Comparison of ENCODE assay signal across 12 mouse cellular contexts in genomic region chr5:7655280-7655679, GRCm38 (mm10).
DNase-seq lines count a peak whose midpoint lies in the region; ATAC-seq and TF ChIP-seq lines count a peak whose summit lies in the region.
"Had no signal": no experiment of that assay in that cellular context is flagged by ENCODE, and none has a peak within 500 bp of the region (broad histone marks: within the 10 kb centered on the region; RNA-seq: fewer than 3 reads in every experiment).

No protein-coding gene starts in this region.

- H3K27me3 ChIP-seq in embryonic facial prominence, embryonic 14.5 days (replicated peaks; ENCODE audit: control insufficient read depth, insufficient read depth, low read length) = no peaks in the 10 kb centered on the region
- no peaks in the 10 kb centered on the region for H3K27me3 ChIP-seq in embryonic facial prominence, embryonic 10.5 days (replicated peaks; ENCODE audit: low read depth, poor library complexity, severe bottlenecking)
- no peaks in the 10 kb centered on the region for H3K27me3 ChIP-seq in lung, embryonic 14.5 days (ENCODE audit: insufficient read depth, low read length)
- H3K27me3 ChIP-seq: neural tube, embryonic 13.5 days had no signal

- H3K4me3 ChIP-seq in embryonic facial prominence, embryonic 14.5 days (ENCODE audit: low read depth, low read length) = no peak overlapping the region
- H3K4me3 ChIP-seq in embryonic facial prominence, embryonic 10.5 days = no peak overlapping the region
- no peak overlapping the region for H3K4me3 ChIP-seq in lung, embryonic 14.5 days (ENCODE audit: low read depth, low read length)
- H3K4me3 ChIP-seq: neural tube, embryonic 13.5 days had no signal

- DNase-seq in embryonic facial prominence, embryonic 14.5 days (ENCODE audit: low spot score) = peak; percentile 86
- no peak for DNase-seq in embryonic facial prominence, embryonic 10.5 days (ENCODE audit: low spot score)
- peak; percentile 59 for DNase-seq in lung, embryonic 14.5 days
- no peak for DNase-seq in lung, adult 18-20 months
- DNase-seq in cerebellum, postnatal 10 days = peak; percentile 91 to 94
- peak; percentile 13 to 35 for DNase-seq in left cerebral cortex, postnatal 14 days (ENCODE audit: low spot score in 2 of 2)
- DNase-seq in lung, postnatal 4 days = no peak
- DNase-seq in gastrocnemius, postnatal 25 days = no peak
- DNase-seq: kidney, adult 2 months; liver, postnatal 0 days; thymus, adult 2 months had no signal

- intact Hi-C loops in left cerebral cortex, postnatal 14 days (cut with DNase I) = no loop called here

- TF ChIP-seq CTCF in lung, embryonic 14.5 days (IDR thresholded peaks at IDR 0.05; ENCODE audit: low read depth) = no peak

- no peaks in the 10 kb centered on the region for H3K9me3 ChIP-seq in embryonic facial prominence, embryonic 14.5 days (ENCODE audit: control insufficient read depth, low read length)
- no peaks in the 10 kb centered on the region for H3K9me3 ChIP-seq in embryonic facial prominence, embryonic 10.5 days
- H3K9me3 ChIP-seq in lung, embryonic 14.5 days (ENCODE audit: low read depth, low read length) = no peaks in the 10 kb centered on the region
- H3K9me3 ChIP-seq: neural tube, embryonic 13.5 days had no signal

- H3K36me3 ChIP-seq in embryonic facial prominence, embryonic 14.5 days (ENCODE audit: control insufficient read depth, insufficient read depth, low read length) = no peaks in the 10 kb centered on the region
- no peaks in the 10 kb centered on the region for H3K36me3 ChIP-seq in embryonic facial prominence, embryonic 10.5 days (replicated peaks)
- H3K36me3 ChIP-seq in lung, embryonic 14.5 days (ENCODE audit: insufficient read depth) = no peaks in the 10 kb centered on the region
- H3K36me3 ChIP-seq: neural tube, embryonic 13.5 days had no signal

- no peak overlapping the region for H3K4me2 ChIP-seq in embryonic facial prominence, embryonic 14.5 days (ENCODE audit: low read depth, low read length)
- no peak overlapping the region for H3K4me2 ChIP-seq in lung, embryonic 14.5 days
- H3K4me2 ChIP-seq: neural tube, embryonic 13.5 days had no signal

- ATAC-seq in embryonic facial prominence, embryonic 14.5 days (ENCODE audit: low read depth) = 0 out of 2 replicates have a peak, but pooled peaks have one; percentile 70
- ATAC-seq in lung, embryonic 14.5 days (ENCODE audit: insufficient read depth) = no peak
- ATAC-seq: liver, postnatal 0 days had no signal

- no peak overlapping the region for H3K27ac ChIP-seq in embryonic facial prominence, embryonic 14.5 days (replicated peaks; ENCODE audit: low read depth, low read length)
- H3K27ac ChIP-seq in embryonic facial prominence, embryonic 10.5 days (replicated peaks) = no peak overlapping the region
- no peak overlapping the region for H3K27ac ChIP-seq in lung, embryonic 14.5 days (ENCODE audit: low read depth)
- H3K27ac ChIP-seq: neural tube, embryonic 13.5 days had no signal

- H3K4me1 ChIP-seq in embryonic facial prominence, embryonic 14.5 days (ENCODE audit: control insufficient read depth, insufficient read depth, low read length) = no peaks in the 10 kb centered on the region
- H3K4me1 ChIP-seq in embryonic facial prominence, embryonic 10.5 days = no peaks in the 10 kb centered on the region
- H3K4me1 ChIP-seq in lung, embryonic 14.5 days (ENCODE audit: insufficient read depth) = no peaks in the 10 kb centered on the region
- H3K4me1 ChIP-seq: neural tube, embryonic 13.5 days had no signal

- 57% methylated on average over 2 of the region's 2 CpGs for WGBS in embryonic facial prominence, embryonic 14.5 days
- WGBS in embryonic facial prominence, embryonic 10.5 days = 92% methylated on average over 2 of the region's 2 CpGs
- WGBS in lung, embryonic 14.5 days = 48% methylated on average over 2 of the region's 2 CpGs

- no peak overlapping the region for H3K9ac ChIP-seq in embryonic facial prominence, embryonic 14.5 days (ENCODE audit: low read depth, low read length)
- H3K9ac ChIP-seq in lung, embryonic 14.5 days = no peak overlapping the region
- H3K9ac ChIP-seq: liver, postnatal 0 days; neural tube, embryonic 13.5 days had no signal

Comparison
In these comparisons a context has a peak if more than half of its experiments do, and no peak if none do; other contexts are left out.
1. DNase-seq: peak in embryonic facial prominence, embryonic 14.5 days (single experiment), lung, embryonic 14.5 days (single experiment), cerebellum, postnatal 10 days (2 of 2) and left cerebral cortex, postnatal 14 days (2 of 2); none in embryonic facial prominence, embryonic 10.5 days (single experiment), lung, adult 18-20 months (0 of 2), lung, postnatal 4 days (0 of 2) and gastrocnemius, postnatal 25 days (single experiment).